Mouse (Mus musculus): ENCODE measurements around the gene Rcan2. TPM values are rescaled to one million over a fixed set of nuclear protein-coding genes. Genes with fewer than 3 reads are reported as not detected.

Gene Rcan2
- 24.5 and 30.4 TPM in 2 replicates for polyA plus RNA-seq (2015; fragmentation: Nextera tagmentation; extraction: Ambion mirVana)

DNA sequence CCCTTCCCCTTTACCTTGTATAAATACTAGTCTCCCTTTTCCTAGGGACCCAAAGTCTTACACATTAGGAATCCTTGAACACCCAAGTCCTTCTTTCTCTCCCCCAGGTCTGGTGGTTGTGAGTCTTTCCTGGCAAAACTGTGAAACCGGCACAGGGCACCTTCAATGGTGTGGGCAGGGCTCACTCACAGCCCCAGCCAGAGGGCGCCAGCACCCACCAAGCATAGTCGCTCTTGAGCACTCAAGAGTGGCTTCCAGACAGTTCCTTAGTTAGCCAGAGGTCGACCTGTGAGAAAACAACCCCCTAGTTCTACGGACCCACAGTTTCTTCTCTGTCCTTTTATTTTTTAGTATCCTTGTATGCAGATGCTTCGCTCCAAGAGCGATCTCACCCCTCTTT lies at the start of gene Rcan2:
Gene Rcan2 (plus strand): TSS at position 275 of the 400 bp plus-strand sequence.
- Histone ChIP-seq H3K36me3 (ENCODE audit: poor library complexity, severe bottlenecking) (no peaks in the 10 kb centered on the region), H3K4me1 (peaks cover 10% of the 10 kb centered on the region; the same call in 1 of the 2 replicates), H3K4me2 (peak within 1 kb of the TSS; percentile 91), H3K27ac (no peak within 1 kb of the TSS; the same call in 1 of the 2 replicates), H3K27me3 (peaks cover 8% of the 10 kb centered on the region; the same call in 1 of the 2 replicates), H3K9me3 (replicated peaks) (no peaks in the 10 kb centered on the region), H3K9ac (peak within 1 kb of the TSS; percentile 76), H3K4me3 (peak within 1 kb of the TSS; percentile 64)
- ATAC-seq = peak; percentile 87
- WGBS = 2% methylated on average over 7 of the region's 7 CpGs

DNA sequence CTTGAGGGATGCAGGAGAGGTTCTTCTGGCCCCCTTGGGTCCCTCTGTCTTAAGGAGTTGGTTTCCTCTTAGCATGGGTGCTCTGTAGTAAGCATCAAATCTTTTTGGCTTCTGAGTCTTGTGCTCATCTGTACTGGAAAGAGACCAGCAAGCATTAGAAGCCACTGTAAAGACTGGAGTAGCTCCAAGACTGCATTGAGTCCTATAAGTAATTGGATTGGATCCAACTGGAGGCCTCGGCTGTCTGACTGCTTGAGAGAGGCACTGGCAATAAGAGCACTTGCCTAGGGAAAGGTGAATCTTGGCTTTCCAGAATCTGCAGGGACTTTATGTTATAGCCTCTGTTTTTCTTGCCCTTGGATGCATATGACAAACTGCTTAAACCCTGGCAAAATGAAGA lies 48.3 kb upstream of the Rcan2 start:
- Histone ChIP-seq H3K27ac (no peak overlapping the region), H3K4me1 (no peaks in the 10 kb centered on the region), H3K27me3 (no peaks in the 10 kb centered on the region), H3K36me3 (ENCODE audit: poor library complexity, severe bottlenecking) (peaks cover 6% of the 10 kb centered on the region; the same call in 1 of the 2 replicates), H3K4me3 (no peak overlapping the region), H3K9ac (no peak overlapping the region), H3K9me3 (replicated peaks) (no peaks in the 10 kb centered on the region), H3K4me2 (no peak overlapping the region)
- ATAC-seq = no peak
- 44% methylated on average over 1 of the region's 1 CpGs for WGBS

DNA sequence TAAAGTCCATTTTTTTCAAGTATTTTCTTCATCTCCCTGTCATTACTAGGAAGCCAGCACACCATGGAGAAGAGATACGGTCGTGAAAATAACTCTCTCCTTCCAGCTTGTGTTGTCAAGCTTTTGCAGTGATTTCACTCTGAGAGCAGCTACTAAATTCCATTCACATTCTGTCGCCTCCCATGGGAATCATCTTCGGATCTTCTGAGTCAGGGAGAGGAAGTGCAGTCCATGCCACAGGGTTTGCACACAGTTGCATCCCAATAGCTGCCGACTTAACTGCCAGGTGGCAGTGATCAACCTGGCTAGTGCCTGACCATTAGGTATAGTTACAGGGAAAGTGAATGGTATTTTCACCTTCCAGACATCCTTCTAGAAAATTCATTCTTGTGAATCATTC lies 46.5 kb upstream of the Rcan2 start:
- Histone ChIP-seq H3K27ac (no peak overlapping the region), H3K9ac (no peak overlapping the region), H3K9me3 (replicated peaks) (no peaks in the 10 kb centered on the region), H3K4me2 (no peak overlapping the region), H3K36me3 (ENCODE audit: poor library complexity, severe bottlenecking) (peaks cover 4% of the 10 kb centered on the region; the same call in 1 of the 2 replicates), H3K4me3 (no peak overlapping the region), H3K27me3 (no peaks in the 10 kb centered on the region), H3K4me1 (no peaks in the 10 kb centered on the region)
- ATAC-seq = no peak
- 91% methylated on average over 5 of the region's 5 CpGs for WGBS

DNA sequence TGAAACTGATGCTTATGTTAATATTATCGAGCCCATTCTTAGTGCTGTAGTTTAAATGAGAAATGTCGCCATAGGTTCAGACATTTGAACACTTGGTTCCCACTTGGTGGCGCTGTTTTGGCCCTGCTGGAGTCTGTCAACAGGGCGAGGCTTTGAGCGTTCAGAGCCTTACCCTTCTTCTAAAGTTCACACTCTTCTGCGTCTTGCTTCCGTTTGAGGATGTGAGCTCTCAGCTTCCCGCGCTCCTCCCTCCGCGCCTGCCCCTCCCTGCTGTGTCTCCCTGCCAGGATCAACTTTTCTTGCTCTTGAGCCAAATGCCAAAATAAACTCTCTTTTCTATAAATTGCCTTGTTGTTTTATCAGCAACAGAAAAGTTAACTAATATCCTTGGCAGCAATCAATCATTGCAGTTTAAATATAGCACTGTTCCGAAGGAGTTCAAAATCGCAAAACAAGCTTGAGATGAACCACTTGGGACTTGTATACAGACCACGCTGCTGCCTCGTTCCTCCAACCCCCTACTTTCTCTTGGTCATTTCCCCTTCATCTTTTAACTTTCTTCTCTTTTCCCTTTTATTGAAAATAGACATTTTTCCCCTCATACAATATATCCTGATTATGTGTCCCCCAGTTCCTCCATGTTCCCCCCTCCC lies 42.4 kb upstream of the Rcan2 start:
- Histone ChIP-seq H3K9me3 (replicated peaks) (no peaks in the 10 kb centered on the region), H3K36me3 (ENCODE audit: poor library complexity, severe bottlenecking) (no peaks in the 10 kb centered on the region), H3K4me3 (no peak overlapping the region), H3K9ac (no peak overlapping the region), H3K27ac (no peak overlapping the region), H3K4me1 (no peaks in the 10 kb centered on the region), H3K27me3 (no peaks in the 10 kb centered on the region), H3K4me2 (no peak overlapping the region)
- WGBS = 69% methylated on average over 15 of the region's 15 CpGs
- no peak for ATAC-seq

DNA sequence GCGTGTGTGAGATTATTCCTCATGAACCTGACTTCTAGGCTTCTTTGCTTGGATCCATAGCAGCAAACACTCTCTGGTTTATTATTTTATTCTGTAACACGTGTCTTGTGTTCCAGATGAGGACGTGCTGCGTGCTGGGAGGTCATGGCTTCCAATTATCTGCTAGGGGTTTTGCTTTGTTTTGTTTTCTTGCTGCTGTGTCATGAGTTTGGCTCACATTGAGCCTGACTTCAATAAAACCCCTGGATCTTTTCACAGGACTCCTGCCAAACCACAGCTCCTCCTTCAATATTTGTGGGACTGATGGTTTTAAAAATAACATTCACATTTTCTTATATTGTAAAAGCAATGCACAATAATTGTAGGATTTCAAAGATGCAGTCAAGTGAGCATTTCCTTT lies 16.6 kb upstream of the Rcan2 start:
- no peaks in the 10 kb centered on the region for H3K36me3 ChIP-seq (ENCODE audit: poor library complexity, severe bottlenecking)
- no peaks in the 10 kb centered on the region for H3K4me1 ChIP-seq
- no peak overlapping the region for H3K4me2 ChIP-seq
- H3K4me3 ChIP-seq = no peak overlapping the region
- ATAC-seq = no peak
- no peak overlapping the region for H3K9ac ChIP-seq
- no peaks in the 10 kb centered on the region for H3K27me3 ChIP-seq
- H3K27ac ChIP-seq = no peak overlapping the region
- H3K9me3 ChIP-seq (replicated peaks) = no peaks in the 10 kb centered on the region
- 74% methylated on average over 4 of the region's 4 CpGs for WGBS

GRCm38 (mm10) chr17:43788222-43788621 lies 12.9 kb upstream of the Rcan2 start:
- Histone ChIP-seq H3K27me3 (no peaks in the 10 kb centered on the region), H3K27ac (no peak overlapping the region), H3K4me1 (no peaks in the 10 kb centered on the region), H3K4me3 (no peak overlapping the region), H3K9ac (no peak overlapping the region), H3K4me2 (no peak overlapping the region), H3K9me3 (replicated peaks) (no peaks in the 10 kb centered on the region), H3K36me3 (ENCODE audit: poor library complexity, severe bottlenecking) (no peaks in the 10 kb centered on the region)
- WGBS = 91% methylated on average over 5 of the region's 5 CpGs
- no peak for ATAC-seq

- no peak for ATAC-seq
- no peaks in the 10 kb centered on the region for H3K36me3 ChIP-seq (ENCODE audit: poor library complexity, severe bottlenecking)
- no peak overlapping the region for H3K4me2 ChIP-seq
- H3K4me1 ChIP-seq = no peaks in the 10 kb centered on the region
- no peak overlapping the region for H3K9ac ChIP-seq
- no peak overlapping the region for H3K4me3 ChIP-seq
- no peaks in the 10 kb centered on the region for H3K9me3 ChIP-seq (replicated peaks)
- no peaks in the 10 kb centered on the region for H3K27me3 ChIP-seq
- H3K27ac ChIP-seq = no peak overlapping the region
These were observed 11.8 kb upstream of the Rcan2 start for GRCm38 (mm10) chr17:43789376-43789775.

DNA sequence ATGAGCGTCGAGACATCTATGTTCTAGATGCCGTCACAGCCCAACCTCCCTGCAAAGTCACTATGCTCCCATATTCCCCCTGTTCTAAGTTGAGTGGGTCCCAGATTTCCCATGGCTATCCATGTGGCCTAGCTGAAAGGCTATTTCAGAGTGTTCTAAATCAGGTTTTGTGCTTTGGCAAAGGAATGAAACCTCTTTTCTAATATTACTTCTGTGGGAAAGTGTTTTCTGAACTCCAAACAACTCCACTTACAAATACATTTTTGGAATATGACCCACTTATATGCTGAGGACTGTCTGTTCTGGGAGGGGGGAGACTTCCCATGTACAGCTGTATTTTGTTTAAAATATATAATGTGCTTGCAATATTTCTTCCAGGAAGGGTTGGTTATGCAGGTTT lies 9.4 kb upstream of the Rcan2 start:
- H3K4me3 ChIP-seq = no peak overlapping the region
- no peak overlapping the region for H3K27ac ChIP-seq
- no peak overlapping the region for H3K9ac ChIP-seq
- no peaks in the 10 kb centered on the region for H3K27me3 ChIP-seq
- no peaks in the 10 kb centered on the region for H3K4me1 ChIP-seq
- no peaks in the 10 kb centered on the region for H3K9me3 ChIP-seq (replicated peaks)
- ATAC-seq = no peak
- 91% methylated on average over 3 of the region's 3 CpGs for WGBS
- H3K4me2 ChIP-seq = no peak overlapping the region
- no peaks in the 10 kb centered on the region for H3K36me3 ChIP-seq (ENCODE audit: poor library complexity, severe bottlenecking)

GRCm38 (mm10) chr17:43794731-43795280 lies 6.3 kb upstream of the Rcan2 start:
- no peaks in the 10 kb centered on the region for H3K9me3 ChIP-seq (replicated peaks)
- no peak for ATAC-seq
- H3K9ac ChIP-seq = no peak overlapping the region
- WGBS = 68% methylated on average over 1 of the region's 1 CpGs
- no peak overlapping the region for H3K27ac ChIP-seq
- H3K4me2 ChIP-seq = no peak overlapping the region
- H3K36me3 ChIP-seq (ENCODE audit: poor library complexity, severe bottlenecking) = no peaks in the 10 kb centered on the region
- no peaks in the 10 kb centered on the region for H3K27me3 ChIP-seq
- no peaks in the 10 kb centered on the region for H3K4me1 ChIP-seq
- no peak overlapping the region for H3K4me3 ChIP-seq

GRCm38 (mm10) chr17:43801595-43802373 lies 633 bp downstream of the Rcan2 start:
- Histone ChIP-seq H3K27ac (no peak overlapping the region; the same call in 1 of the 2 replicates), H3K9ac (peak overlapping the region; percentile 76), H3K4me1 (peaks cover 10% of the 10 kb centered on the region; the same call in 1 of the 2 replicates), H3K4me2 (peak overlapping the region; percentile 91), H3K4me3 (peak overlapping the region; percentile 64), H3K36me3 (ENCODE audit: poor library complexity, severe bottlenecking) (no peaks in the 10 kb centered on the region), H3K9me3 (replicated peaks) (no peaks in the 10 kb centered on the region), H3K27me3 (peaks cover 8% of the 10 kb centered on the region; the same call in 1 of the 2 replicates)
- ATAC-seq = peak; percentile 86
- under 1% methylated on average over 52 of the region's 55 CpGs for WGBS

DNA sequence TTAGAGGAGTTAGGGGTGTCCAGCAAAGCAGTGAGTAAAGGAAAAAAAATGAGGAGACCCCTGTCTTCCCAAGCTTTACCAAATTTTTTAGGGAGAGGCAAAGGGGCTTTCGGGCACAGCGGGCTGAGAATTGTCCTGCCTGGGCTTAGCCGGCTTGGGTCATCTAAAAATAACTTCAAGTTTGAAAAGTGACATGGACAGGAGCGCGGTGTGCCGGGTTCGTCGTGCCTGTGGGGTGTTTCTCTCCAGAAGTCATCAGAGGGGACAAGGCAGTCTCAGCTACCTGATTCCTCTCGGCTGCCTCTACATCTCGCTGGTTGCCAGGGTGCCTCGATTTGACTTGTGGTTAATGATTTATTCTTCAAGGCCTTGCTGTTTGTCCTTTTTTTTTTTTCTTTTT lies 1.3 kb downstream of the Rcan2 start:
- no peaks in the 10 kb centered on the region for H3K9me3 ChIP-seq (replicated peaks)
- peak overlapping the region; percentile 64 for H3K4me3 ChIP-seq
- peaks cover 10% of the 10 kb centered on the region; the same call in 1 of the 2 replicates for H3K4me1 ChIP-seq
- no peaks in the 10 kb centered on the region for H3K36me3 ChIP-seq (ENCODE audit: poor library complexity, severe bottlenecking)
- ATAC-seq = no peak
- peaks cover 8% of the 10 kb centered on the region; the same call in 1 of the 2 replicates for H3K27me3 ChIP-seq
- H3K4me2 ChIP-seq = peak overlapping the region; percentile 91
- 68% methylated on average over 11 of the region's 11 CpGs for WGBS
- no peak overlapping the region for H3K27ac ChIP-seq
- 0 out of 2 replicates have a peak overlapping the region, but pooled peaks have one; percentile 76 for H3K9ac ChIP-seq

DNA sequence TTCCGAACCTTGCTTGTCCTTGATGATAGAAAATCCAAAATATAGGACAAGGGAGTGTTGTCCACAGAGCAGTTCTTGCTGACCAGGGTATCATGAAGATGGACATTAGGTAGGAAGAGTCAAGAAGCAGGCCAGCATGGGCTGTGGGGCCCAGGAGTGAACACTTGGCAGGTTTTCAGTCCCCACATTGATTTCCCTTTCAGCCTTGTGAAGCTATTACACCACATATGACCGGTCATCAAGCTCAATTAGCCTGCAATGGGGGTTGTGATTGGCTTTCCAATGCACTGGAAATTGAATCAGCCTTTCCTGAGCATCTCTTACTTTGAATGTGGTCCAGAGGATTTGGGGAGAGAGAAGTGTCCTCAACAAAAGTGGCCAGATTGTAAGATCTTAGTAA lies 2.0 kb downstream of the Rcan2 start:
- Histone ChIP-seq H3K27me3 (peaks cover 8% of the 10 kb centered on the region; the same call in 1 of the 2 replicates), H3K4me2 (no peak overlapping the region)
- WGBS = 88% methylated on average over 2 of the region's 2 CpGs

More for the DNA sequence above, 2.0 kb downstream of the Rcan2 start:
- H3K27ac ChIP-seq = no peak overlapping the region
- no peak overlapping the region for H3K4me3 ChIP-seq
- H3K36me3 ChIP-seq (ENCODE audit: poor library complexity, severe bottlenecking) = no peaks in the 10 kb centered on the region
- H3K9ac ChIP-seq = no peak overlapping the region
- no peaks in the 10 kb centered on the region for H3K9me3 ChIP-seq (replicated peaks)
- H3K4me1 ChIP-seq = peaks cover 10% of the 10 kb centered on the region; the same call in 1 of the 2 replicates
- no peak for ATAC-seq
